Mouse (Mus musculus): ENCODE measurements around the gene Snn. TPM values are rescaled to one million over a fixed set of nuclear protein-coding genes. Genes with fewer than 3 reads are reported as not detected.
"Not testable (repeated sequence)": the region's sequence is repeated elsewhere in the genome, so short reads cannot be mapped to it uniquely, and the experiment has no call there.

Snn gene
- total RNA-seq (2021) = 100 to 1,000 TPM; 172 to 210 TPM

DNA sequence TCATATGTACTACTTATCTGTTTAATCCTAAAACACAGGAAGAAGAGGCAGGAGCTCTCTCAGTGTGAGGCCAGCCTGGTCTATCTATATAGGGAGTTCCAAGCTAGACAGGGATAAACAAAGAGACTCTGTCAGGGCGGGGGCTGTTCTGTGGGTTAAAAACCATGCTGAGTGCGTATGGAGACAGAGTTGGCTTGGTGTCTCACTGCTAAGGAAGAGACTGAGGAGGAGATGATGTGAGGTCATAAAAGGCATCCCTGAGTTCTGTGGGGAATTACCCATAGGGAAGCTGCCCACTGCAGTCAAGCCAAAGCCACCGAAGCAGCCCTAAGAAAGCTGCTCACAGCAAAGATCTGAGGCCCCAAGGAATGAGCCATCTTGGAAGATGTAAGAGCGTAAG lies at the start of gene Snn:
Gene Snn, plus strand, starts transcription at position 301 of the 400 bp plus-strand sequence.
- intact Hi-C loops (cut with DNase I) = no loop called here
- no peak for DNase-seq (ENCODE audit: low spot score in 2 of 2)

DNA sequence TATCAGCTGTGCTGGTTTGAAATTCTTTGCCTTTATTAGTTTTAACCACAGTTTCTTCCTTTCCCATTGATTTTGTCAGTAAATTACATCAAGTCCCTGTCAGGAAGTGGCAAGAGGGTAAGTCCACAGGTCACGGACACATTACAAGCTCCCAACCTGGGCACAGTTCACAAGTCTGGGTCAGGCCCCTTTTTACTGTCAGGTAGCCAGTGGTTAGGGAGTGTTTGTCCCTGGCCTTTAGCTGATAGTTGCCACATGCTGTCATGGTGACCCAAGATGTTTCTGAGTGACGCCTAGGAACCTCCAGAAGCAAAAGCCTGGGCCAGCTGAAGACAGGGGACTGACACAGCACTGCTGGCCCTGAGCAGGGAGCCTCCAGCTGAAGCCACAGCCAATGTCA lies 49.5 kb upstream of the Snn start:
- intact Hi-C loops (cut with DNase I) = no loop called here

DNA sequence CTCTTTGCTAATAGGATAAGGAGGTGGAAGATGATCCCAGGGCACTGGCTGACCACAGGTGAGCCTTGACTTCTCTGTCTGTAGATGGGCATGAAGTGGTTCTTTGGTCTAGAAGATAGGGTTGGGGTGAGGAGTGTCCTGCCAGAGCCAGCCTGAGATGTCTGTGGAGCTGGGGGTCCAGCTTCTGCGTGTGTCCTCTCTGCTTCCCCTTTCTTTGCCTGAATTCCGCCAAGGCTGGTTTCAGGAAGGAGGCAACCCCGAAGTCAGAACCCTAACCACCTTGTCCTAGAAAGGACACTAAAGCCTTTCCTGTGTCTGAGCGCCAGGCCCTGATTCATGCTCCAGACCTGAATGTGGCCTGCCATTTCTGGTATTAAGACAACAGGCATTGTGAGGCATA lies 48.8 kb upstream of the Snn start:
- DNase-seq (ENCODE audit: low spot score in 2 of 2) = no peak
- intact Hi-C loops (cut with DNase I) = no loop called here

More for the DNA sequence above, 49.5 kb upstream of the Snn start:
- no peak for DNase-seq (ENCODE audit: low spot score in 2 of 2)

DNA sequence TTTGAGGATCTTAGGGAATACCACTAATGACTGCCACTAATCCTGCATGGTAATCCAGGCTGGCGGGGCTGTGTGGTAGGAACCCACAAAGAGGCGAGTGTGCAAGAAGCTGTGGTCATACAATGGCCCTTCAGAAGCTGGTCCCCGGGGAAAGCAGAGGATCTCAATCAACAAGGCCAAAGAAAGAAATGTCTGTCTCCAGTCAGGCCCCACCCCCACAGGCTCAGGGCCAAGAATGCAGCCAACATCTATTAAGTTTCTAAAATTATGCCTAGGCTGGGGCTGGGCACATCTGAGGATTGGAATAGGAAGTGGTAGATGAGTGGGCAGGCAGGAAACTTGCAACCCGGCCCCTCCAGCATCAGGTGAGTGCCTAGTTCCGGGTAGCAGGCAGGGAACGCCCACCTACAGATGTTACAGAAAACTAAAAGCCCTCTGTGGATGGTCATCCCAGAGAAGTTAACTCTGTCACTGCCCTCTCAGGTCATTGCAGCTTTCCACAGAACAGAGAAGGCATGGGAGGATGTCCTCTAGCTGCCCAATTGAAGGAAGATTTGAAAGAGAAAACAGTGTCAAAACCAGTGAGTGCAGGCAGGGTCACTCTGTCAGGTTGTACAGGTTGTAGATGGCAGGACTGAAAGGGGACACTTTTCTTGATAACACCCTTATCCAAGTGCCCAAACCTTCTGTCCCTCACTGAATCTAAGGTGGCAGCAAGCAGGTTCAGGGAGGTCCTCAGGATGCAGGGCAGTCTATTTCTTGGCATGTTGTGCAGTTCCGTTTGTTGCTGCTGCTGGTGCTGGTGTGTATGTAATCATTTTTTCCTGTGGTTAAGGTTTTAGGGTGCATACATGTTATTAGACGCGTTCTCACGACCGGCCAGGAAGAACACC lies 47.9 kb upstream of the Snn start:
- intact Hi-C loops (cut with DNase I) = no loop called here
- DNase-seq (ENCODE audit: low spot score in 2 of 2) = peak; percentile 22 to 54

DNA sequence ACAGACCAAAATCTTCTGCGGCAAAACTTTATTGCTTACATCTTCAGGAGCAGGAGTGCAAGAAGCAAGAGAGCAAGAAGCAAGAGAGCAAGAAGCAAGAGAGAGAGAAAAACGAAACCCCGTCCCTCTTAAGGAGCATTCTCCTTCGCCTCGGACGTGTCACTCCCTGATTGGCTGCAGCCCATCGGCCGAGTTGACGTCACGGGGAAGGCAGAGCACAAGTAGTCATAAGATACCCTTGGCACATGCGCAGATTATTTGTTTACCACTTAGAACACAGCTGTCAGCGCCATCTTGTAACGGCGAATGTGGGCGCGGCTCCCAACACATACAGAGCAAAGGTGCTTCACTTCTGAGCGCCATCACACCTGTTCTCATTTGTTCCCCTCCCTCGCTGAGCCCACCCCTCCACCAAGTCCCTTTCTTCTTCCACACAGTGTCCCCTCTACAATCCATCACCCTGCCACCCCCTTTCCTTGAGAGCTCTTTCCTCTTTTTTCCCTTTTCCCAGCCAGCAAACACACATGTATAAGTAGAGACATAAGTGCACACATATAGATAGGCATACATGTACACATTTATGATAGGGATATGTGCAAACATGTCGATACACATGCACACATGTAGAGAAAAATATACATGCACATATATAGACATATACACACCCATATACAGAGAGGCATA lies 47.1 kb upstream of the Snn start:
- DNase-seq (ENCODE audit: low spot score in 2 of 2); intact Hi-C loops (cut with DNase I): not testable (repeated sequence)

DNA sequence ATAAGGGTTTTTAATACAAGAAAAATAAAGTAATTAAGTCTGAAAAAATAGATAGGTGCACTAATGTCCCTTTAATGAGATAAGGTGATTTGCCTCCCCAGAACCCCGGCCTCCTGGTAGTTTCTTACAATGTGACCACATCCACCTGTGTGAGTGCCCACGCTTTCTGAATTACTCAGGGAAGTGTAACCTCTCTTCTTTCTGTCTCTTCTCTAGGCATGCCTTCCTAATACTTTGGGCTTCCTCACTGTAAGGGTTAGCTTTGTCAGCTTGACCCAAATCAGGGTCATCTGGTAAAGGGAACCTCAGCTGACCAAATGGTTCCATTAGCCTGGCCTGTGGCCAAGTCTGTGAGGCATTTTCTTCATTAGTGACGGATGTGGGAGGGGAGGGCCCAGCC lies 46.3 kb upstream of the Snn start:
- no peak for DNase-seq (ENCODE audit: low spot score in 2 of 2)
- intact Hi-C loops (cut with DNase I) = no loop called here

DNA sequence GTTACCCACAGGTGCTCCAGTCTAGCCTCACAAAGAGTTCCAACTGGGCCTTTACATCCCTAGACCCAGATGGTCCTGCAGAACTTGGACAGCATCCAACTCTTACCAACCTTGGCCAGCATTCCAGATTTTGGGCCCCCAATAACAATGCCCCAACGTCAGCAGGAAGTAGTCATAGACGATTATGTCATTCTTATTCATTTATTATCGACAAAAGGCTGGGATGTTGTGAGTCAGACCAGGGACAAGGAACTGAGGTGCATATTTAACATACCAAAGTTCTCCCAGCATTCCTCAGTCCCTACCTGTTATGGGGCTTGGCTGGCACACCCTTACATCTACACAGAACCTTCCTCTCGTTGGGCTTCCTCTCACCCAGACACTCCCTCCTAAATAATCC lies 44.4 kb upstream of the Snn start:
- no peak for DNase-seq (ENCODE audit: low spot score in 2 of 2)

DNA sequence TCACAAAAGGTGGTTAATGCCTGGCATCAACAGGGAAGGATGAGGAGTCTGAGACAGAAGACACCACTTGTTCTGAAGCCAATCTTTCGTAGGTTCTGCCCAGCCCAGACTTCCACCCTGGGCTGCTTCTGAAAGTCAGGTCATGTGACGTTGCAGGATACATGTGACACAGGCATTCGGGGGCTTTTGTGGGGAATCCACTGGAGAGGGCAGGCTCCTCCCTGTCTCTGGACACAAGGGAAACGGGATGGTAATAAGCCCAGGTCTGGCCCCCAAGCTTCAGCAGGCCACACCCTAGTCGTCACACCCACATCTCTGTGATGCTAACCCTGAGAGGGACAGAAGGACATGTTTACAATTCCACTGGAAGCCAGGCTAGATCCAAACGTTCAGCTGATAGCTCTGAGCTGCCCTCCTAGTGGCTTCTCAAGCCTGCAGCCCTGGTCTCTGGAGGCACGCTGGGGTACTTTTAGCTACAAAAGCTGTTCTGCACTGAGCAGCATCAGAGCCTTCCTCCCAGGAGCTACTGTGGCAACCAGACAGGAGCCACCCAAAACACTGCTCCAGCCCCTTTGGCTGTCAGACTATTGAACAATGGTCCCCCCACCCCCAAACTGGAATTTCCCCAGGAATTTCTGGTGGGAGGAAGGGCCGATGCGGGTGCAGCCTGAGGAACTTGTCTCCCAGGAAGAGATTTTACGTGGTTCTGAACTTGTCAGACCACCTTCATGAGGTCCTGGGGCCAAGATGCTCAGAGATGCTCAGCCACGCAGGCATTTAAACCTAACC lies 42.7 kb upstream of the Snn start:
- DNase-seq (ENCODE audit: low spot score in 2 of 2) = no peak
- intact Hi-C loops (cut with DNase I) = no loop called here

More for the DNA sequence above, 44.4 kb upstream of the Snn start:
- intact Hi-C loops (cut with DNase I) = no loop called here

DNA sequence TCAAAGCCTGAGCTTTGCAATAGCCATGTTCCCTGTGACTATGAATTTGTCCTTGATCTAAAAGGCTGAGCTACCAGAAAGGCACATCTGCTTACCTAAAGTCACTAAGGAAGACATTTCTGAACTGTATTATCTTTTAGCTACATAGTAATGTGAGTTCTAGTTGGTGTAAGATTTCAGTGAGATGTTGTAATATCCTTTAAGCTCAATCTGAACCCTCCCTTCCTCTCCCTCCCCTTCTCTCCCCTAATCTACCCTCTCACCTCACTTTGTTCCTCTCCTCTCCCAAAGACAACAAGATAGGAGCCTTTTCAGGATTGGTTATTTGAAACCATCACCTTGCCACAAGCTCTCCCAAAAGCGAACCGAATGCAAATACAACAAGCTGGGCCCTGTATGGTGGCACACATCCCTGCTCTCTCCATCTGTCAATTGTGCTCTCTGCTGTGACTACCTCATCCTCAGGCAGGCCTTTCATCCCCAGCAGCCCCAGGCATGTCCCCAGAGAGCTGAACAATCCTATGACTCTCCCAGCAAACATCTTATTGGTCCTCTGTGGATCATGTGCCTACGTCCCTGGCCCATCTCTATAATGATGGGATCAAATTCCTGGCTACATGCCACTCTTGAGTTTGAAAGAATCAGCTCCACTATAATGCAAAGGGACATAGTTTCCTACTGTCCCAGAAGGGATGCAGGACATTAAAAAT lies 39.2 kb upstream of the Snn start:
- no peak for DNase-seq (ENCODE audit: low spot score in 2 of 2)
- intact Hi-C loops (cut with DNase I) = no loop called here

DNA sequence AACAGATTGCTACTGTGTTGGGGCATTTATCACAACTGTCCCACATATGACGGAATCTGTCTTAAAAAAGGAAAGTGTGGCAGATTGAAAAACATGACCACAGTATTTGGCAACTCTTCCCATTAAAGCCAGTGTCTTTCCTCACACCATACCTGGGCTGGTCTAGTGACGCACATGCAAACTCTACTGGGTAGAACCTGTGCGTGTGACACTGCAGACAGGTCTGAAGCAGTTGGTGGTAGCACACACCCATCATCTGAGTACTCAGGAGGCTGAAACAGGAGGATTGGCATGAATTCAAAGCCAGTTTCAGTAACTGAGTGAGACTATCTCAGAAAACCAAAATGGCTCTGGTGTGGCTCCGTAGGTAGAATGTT lies 38.6 kb upstream of the Snn start:
- DNase-seq (ENCODE audit: low spot score in 2 of 2) = no peak
- intact Hi-C loops (cut with DNase I) = no loop called here

DNA sequence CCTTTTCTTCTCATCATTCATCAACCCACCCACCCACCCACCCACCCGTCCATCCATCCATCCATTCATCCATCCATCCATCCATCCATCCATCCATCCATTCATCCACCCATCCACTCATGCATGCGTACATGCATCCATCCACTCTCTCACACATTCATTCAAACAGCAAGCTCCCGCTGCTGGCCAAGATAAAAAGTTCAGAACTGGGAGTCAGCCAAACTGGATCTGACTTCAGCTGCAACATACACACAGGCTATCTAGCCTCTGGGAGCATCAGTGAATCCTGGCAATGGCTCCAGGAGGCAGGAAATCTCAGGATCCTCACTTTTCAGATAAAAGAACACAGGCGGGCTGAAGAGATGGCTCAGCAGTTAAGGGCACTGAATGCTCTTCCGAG lies 37.1 kb upstream of the Snn start:
- no peak for DNase-seq (ENCODE audit: low spot score in 2 of 2)
- intact Hi-C loops (cut with DNase I) = no loop called here

DNA sequence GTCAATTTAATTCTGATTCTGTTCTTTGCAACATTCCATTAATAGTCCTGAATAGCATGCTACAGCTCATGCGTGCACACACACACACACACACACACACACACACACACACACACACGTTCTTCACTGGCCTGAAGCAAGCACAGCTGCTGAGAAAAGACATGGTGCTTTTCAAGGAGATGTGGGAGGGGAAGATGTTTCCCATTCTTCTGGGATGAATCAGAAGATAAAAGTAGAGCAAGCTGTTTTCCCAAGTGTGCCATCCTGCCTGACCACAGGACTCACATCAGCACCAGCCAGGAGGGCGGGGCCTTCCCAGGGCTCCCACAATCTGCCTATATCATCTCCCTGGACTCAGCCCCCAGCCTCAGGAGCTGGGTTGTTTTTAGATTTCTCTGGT lies 35.9 kb upstream of the Snn start:
- intact Hi-C loops (cut with DNase I) = no loop called here
- DNase-seq (ENCODE audit: low spot score in 2 of 2) = no peak

DNA sequence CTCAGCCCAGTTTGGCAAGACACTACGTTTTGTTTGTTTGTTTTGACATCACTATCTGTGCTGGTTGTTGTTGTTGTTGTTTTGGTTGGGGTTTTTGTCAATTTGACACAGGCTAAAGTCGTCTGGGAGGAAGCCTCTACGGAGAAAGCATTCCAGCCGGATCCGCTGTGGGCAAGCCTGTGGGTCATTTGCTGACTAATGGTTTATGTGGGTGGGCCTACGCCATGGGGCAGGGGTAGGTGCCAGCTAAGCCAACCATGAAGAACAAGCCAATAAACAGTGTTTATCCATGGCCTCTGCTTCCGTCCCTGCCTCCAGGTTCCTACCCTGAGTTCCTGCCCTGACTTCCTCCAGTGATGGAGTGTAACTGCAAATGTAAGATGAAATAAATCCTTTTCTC lies 32.5 kb upstream of the Snn start:
- intact Hi-C loops (cut with DNase I) = no loop called here
- no peak for DNase-seq (ENCODE audit: low spot score in 2 of 2)

DNA sequence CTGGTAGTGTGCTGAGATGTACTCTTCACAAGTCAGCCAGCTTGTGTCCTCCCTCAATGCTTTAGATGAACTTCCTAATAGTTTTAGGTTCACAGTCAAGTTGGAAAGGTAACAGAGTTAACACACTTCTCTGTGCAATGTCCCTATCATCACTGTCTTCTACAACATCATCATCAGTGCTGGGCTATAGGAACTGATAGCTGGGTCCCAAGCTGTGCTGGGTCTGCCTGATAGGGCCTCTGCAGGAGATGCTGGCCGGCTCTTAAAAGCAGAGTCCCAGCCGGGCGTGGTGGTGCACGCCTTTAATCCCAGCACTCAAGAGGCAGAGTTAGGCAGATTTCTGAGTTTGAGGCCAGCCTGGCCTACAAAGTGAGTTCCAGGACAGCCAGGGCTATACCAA lies 29.9 kb upstream of the Snn start:
- intact Hi-C loops (cut with DNase I) = loop anchor here (5.0 kb wide), 1 partner anchor 79 kb away; no protein-coding TSS in a partner anchor
- no peak for DNase-seq (ENCODE audit: low spot score in 2 of 2)

DNA sequence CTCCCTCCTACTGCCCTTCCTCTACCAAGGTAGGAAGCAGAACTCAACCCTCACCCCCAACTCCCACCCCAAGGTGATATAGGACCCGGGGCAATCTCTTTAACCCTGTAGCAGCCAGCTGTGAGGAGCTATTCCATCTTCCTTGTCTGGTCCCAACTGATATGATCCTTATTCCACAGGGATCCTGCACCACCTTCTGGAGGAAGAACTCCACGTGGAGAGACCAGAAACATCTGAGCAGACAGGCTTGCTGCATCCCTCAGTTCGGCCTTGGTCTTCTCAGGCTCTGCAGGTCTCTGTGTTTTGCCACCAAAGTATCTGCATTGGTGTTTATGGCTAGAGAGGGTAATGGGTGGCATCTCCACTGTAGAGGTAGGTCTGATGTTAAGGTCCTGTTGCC lies 29.4 kb upstream of the Snn start:
- no peak for DNase-seq (ENCODE audit: low spot score in 2 of 2)
- intact Hi-C loops (cut with DNase I) = loop anchor here (5.0 kb wide), 1 partner anchor 79 kb away; no protein-coding TSS in a partner anchor

DNA sequence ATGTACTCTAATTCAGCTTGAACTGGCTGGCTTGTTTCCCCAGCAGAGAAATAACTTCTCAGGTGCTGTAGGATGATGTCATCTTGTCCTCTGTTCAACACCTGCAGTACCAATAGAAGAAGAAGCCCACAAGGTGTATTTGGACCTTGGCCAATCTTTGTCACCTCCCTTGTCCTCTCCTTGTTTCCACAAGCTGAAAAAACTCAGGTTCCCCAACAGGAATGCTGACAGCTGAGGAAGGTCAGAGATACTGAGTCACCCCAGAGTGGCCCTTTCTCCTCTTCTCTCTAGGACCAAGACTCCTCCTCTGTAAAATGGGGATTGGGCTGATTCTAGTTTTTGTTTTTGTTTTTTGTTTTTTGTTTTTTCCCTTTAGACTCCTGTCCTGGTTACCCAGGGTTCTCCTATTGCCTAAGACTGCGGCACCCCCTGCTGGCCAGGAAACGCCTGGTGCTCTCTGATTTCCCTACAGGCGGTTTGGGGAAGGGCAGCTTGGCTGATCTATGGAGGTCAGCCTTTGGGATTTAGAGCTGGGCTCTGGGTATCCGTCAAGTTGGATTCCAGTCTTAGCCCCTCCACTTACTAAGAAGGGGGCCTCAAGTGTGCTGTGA lies 26.4 kb upstream of the Snn start:
- peak; percentile 67 to 76 for DNase-seq (ENCODE audit: low spot score in 2 of 2)
- intact Hi-C loops (cut with DNase I) = loop anchor here (1.0 to 5.0 kb wide), 3 partner anchors 75 to 161 kb away; no protein-coding TSS in a partner anchor

DNA sequence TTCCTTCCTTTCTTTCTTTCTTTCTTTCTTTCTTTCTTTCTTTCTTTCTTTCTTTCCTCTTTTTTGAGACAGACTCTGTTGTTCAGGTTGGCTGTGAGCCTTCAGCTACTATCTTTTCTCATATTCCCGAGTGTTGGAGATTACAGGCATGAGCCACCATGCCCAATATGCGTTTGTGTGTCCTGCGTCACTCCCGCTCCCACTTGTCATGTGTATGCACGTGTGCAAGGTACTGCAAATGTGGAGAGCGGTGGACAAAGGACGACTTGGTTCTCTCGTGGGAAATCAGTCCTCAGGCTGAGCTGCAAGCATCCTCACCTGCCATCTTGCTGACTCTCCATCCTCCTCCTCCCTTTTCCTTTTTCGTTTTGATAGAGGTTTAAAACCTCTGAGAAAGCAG lies 25.5 kb upstream of the Snn start:
- no peak for DNase-seq (ENCODE audit: low spot score in 2 of 2)
- intact Hi-C loops (cut with DNase I) = loop anchor here (2.0 kb wide), 1 partner anchor 74 kb away; no protein-coding TSS in a partner anchor

DNA sequence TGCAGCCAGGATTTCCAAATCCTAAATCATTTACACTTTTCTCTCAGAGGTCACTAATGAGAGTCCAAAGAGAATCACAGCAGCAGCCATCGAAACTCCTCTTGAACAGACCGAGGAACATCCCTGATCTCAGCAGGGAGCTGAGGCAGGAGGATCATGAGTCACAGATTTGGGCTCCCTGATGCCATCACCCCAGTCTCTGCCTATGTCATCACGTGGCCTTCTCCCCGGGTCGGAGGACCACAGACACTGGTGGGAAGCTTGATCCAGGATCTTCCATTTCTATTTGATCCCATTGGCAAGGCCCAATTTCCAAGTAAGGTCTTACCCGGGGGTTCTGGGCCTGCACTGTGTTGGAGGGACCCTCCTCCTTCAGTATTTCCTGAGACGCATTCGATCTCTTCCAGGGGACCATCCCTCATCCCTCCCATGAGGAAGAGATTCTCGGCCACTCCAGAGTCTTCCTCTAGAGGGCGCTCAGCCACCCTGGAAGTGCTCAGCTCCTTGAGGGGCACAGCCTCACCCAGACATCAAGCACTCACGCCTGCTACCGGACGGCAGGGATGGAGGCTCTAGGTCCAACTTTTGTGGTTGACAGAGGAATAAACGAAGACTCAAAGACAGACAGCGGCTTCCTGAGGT lies 24.8 kb upstream of the Snn start:
- DNase-seq (ENCODE audit: low spot score in 2 of 2) = peak; percentile 41 to 59
- intact Hi-C loops (cut with DNase I) = loop anchor here (2.0 kb wide), 1 partner anchor 73 kb away; no protein-coding TSS in a partner anchor

DNA sequence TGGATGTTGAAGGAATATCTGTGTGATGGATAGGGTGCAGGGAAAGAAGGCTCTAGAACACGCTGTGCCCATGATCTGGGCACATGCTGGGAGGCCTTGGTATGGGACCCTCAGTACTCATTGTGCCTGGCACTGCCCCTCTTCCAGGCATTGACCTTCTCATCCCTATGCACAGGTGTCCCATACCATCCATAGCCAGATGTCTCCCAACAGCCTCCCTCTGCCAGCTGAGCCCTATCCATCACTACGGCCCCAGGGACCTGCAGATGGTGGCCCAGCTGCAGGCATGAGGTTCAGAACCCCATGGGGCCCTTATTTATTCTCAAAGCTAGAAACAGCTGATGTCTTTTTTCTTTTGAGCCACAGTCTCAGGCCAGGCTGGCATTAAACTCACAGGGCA lies 20.1 kb upstream of the Snn start:
- intact Hi-C loops (cut with DNase I) = no loop called here
- no peak for DNase-seq (ENCODE audit: low spot score in 2 of 2)
